Mouse (Mus musculus) T-helper 1 cell (primary cell): ENCODE measurements around the gene Nek7.

ENCODE experiments used
- in situ Hi-C: fragments of 300-600 bp; cut with MboI, MseI; formaldehyde crosslinking; loops from one replicate; pipeline ENCODE4 v1.15.1; 2025; ENCODE audit warnings: high pct_unique_total_duplicates

Gene Nek7

GRCm38 (mm10) chr1:138619996-138620461 is at the start of gene Nek7:
Gene Nek7 (minus strand): TSS chr1:138620141.
- in situ Hi-C loops = no loop called here

- in situ Hi-C loops = no loop called here
Measured at GRCm38 (mm10) chr1:138662342-138662741, 42.4 kb upstream of the Nek7 start.

GRCm38 (mm10) chr1:138654212-138654611 is 34.3 kb upstream of the Nek7 start:
- in situ Hi-C loops = no loop called here

GRCm38 (mm10) chr1:138644991-138645390 is 25.1 kb upstream of the Nek7 start:
- in situ Hi-C loops = no loop called here

GRCm38 (mm10) chr1:138643306-138643830 is 23.4 kb upstream of the Nek7 start:
- in situ Hi-C loops = no loop called here

- in situ Hi-C loops = no loop called here
Measured at GRCm38 (mm10) chr1:138640934-138641461, 21.1 kb upstream of the Nek7 start.

GRCm38 (mm10) chr1:138637850-138638249 is 17.9 kb upstream of the Nek7 start:
- in situ Hi-C loops = no loop called here

GRCm38 (mm10) chr1:138634561-138634960 is 14.6 kb upstream of the Nek7 start:
- in situ Hi-C loops = no loop called here

GRCm38 (mm10) chr1:138628919-138629318 is 9.0 kb upstream of the Nek7 start:
- in situ Hi-C loops = no loop called here

- in situ Hi-C loops = no loop called here
Measured at GRCm38 (mm10) chr1:138628486-138628885, 8.5 kb upstream of the Nek7 start.

- in situ Hi-C loops = no loop called here
Measured at GRCm38 (mm10) chr1:138627804-138628203, 7.9 kb upstream of the Nek7 start.

- in situ Hi-C loops = no loop called here
Measured at GRCm38 (mm10) chr1:138626288-138626687, 6.3 kb upstream of the Nek7 start.

- in situ Hi-C loops = no loop called here
Measured at GRCm38 (mm10) chr1:138623870-138624269, 3.9 kb upstream of the Nek7 start.

GRCm38 (mm10) chr1:138622831-138623230 is 2.9 kb upstream of the Nek7 start:
- in situ Hi-C loops = no loop called here

- in situ Hi-C loops = no loop called here
Measured at GRCm38 (mm10) chr1:138622431-138622830, 2.5 kb upstream of the Nek7 start.

- in situ Hi-C loops = no loop called here
Measured at GRCm38 (mm10) chr1:138619114-138619971, 598 bp downstream of the Nek7 start.

GRCm38 (mm10) chr1:138618012-138618354 is 2.0 kb downstream of the Nek7 start:
- in situ Hi-C loops = no loop called here

GRCm38 (mm10) chr1:138617279-138618011 is 2.5 kb downstream of the Nek7 start:
- in situ Hi-C loops = no loop called here

GRCm38 (mm10) chr1:138615388-138615787 is 4.6 kb downstream of the Nek7 start:
- in situ Hi-C loops = no loop called here

- in situ Hi-C loops = no loop called here
Measured at GRCm38 (mm10) chr1:138614552-138615287, 5.2 kb downstream of the Nek7 start.

- in situ Hi-C loops = no loop called here
Measured at GRCm38 (mm10) chr1:138612177-138612576, 7.8 kb downstream of the Nek7 start.

- in situ Hi-C loops = no loop called here
Measured at GRCm38 (mm10) chr1:138609176-138609575, 10.8 kb downstream of the Nek7 start.
